8 mouse cellular contexts compared by ENCODE assay signal in the genomic region with DNA sequence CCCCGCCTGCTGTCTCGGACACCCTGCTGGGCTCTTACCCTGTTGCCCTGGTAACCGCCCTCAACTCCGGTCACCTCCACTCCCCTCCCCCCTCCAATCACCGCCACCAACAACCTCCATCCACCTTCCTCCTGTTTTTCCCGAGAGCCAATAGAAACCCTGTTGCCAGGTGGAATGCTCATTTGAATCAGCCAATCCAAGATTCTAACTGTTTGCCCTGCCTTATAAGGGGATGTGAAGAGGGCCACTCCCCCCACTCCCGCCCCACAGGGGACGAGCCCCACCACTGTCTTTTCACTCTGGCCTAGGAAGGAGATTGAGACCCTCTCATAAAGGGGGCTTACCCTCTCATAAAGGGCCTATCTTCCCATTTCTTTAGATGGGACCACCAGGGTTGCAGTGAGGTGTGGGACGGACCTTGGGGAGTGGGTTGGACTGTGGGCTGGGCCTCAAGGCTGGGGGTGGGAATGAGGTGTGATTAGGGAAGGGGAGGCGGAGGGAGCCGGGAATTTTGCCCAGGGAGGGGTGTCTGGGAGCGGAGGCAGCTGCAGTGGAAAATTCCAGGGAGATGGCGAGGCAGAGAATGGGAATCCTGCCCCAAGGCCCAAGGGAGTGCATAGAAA. TPM values are rescaled to one million over a fixed set of nuclear protein-coding genes. Genes with fewer than 3 reads are reported as not detected.
DNase-seq lines count a peak whose midpoint lies in the region; ATAC-seq and TF ChIP-seq lines count a peak whose summit lies in the region.

A gene (minus strand): TSS at position 409 of the 623 bp plus-strand sequence.

- H3K27ac ChIP-seq in forebrain, postnatal 0 days (ENCODE audit: low read depth, low read length), result peak within 1 kb of the TSS; percentile 100
- H3K27ac ChIP-seq in neural tube, embryonic 15.5 days (replicated peaks), result peak within 1 kb of the TSS; percentile 100

- H3K9me3 ChIP-seq in forebrain, postnatal 0 days (ENCODE audit: low read length), result no peaks in the 10 kb centered on the region
- no peaks in the 10 kb centered on the region for H3K9me3 ChIP-seq in neural tube, embryonic 15.5 days (replicated peaks)

- peak; percentile 85 for ATAC-seq in forebrain, postnatal 0 days
- ATAC-seq in neural tube, embryonic 15.5 days (ENCODE audit: low FRiP score), result peak; percentile 85

- peak; percentile 100 for DNase-seq in ES-CJ7 (ENCODE audit: low read depth, low spot score)
- DNase-seq in cerebellum, adult 18-20 months, result peak; percentile 95 to 100
- peak; percentile 95 for DNase-seq in forebrain, postnatal 0 days
- peak; percentile 91 to 93 for DNase-seq in heart, postnatal 36 days
- DNase-seq in layer of hippocampus, adult 18-20 months (ENCODE audit: low spot score in 2 of 2), result peak; percentile 90 to 95
- peak; percentile 97 to 99 for DNase-seq in lung, adult 18-20 months
- peak; percentile 72 for DNase-seq in thymus, postnatal 14 days

- H3K9ac ChIP-seq in forebrain, postnatal 0 days, result peak within 1 kb of the TSS; percentile 100
- peak within 1 kb of the TSS; percentile 100; the same call in 1 of the 2 replicates for H3K9ac ChIP-seq in neural tube, embryonic 15.5 days (replicated peaks)

- peak within 1 kb of the TSS; percentile 100 for H3K4me3 ChIP-seq in forebrain, postnatal 0 days (ENCODE audit: low read depth, low read length)
- peak within 1 kb of the TSS; percentile 95 for H3K4me3 ChIP-seq in neural tube, embryonic 15.5 days (replicated peaks)

- WGBS in forebrain, postnatal 0 days, result 2% methylated on average over 13 of the region's 13 CpGs
- WGBS in neural tube, embryonic 15.5 days, result under 1% methylated on average over 13 of the region's 13 CpGs

- H3K4me2 ChIP-seq in forebrain, postnatal 0 days (ENCODE audit: low read depth), result peak within 1 kb of the TSS; percentile 96
- peak within 1 kb of the TSS; percentile 99 for H3K4me2 ChIP-seq in neural tube, embryonic 15.5 days

- no peak for TF ChIP-seq CTCF in forebrain, postnatal 0 days (IDR thresholded peaks at IDR 0.05; ENCODE audit: low read depth)

- H3K27me3 ChIP-seq in forebrain, postnatal 0 days (ENCODE audit: insufficient read depth, low read length), result no peaks in the 10 kb centered on the region
- H3K27me3 ChIP-seq in neural tube, embryonic 15.5 days (replicated peaks), result no peaks in the 10 kb centered on the region

- intact Hi-C loops in heart, postnatal 36 days (cut with DNase I), result loop anchor here (10.0 kb wide), 1 partner anchor 435 kb away; no protein-coding TSS in a partner anchor

- H3K36me3 ChIP-seq in forebrain, postnatal 0 days (ENCODE audit: insufficient read depth), result peaks cover under 1% of the 10 kb centered on the region; the same call in 1 of the 2 replicates
- H3K36me3 ChIP-seq in neural tube, embryonic 15.5 days, result peaks cover 1% of the 10 kb centered on the region; the same call in 1 of the 2 replicates

- peaks cover 15% of the 10 kb centered on the region; the same call in 1 of the 2 replicates for H3K4me1 ChIP-seq in forebrain, postnatal 0 days (ENCODE audit: insufficient read depth)
- peaks cover 50% of the 10 kb centered on the region for H3K4me1 ChIP-seq in neural tube, embryonic 15.5 days

RNA-seq across cellular contexts. Expression of the gene that starts here (rescaled TPM):
- total RNA-seq in forebrain, postnatal 0 days (2014; rRNA removed), result 722 and 784 TPM in 2 replicates
- 1,090 and 1,099 TPM in 2 replicates for polyA plus RNA-seq in forebrain, postnatal 0 days (2015; fragmentation: Nextera tagmentation; extraction: Ambion mirVana)
- 100 to 1,000 TPM; 192 to 194 TPM for total RNA-seq in heart, postnatal 36 days (2021)
- total RNA-seq in layer of hippocampus, adult 18-20 months (2021), result 1,000 to 10,000 TPM; 1,033 to 1,052 TPM
- polyA plus RNA-seq in neural tube, embryonic 15.5 days (2015; fragmentation: Nextera tagmentation; extraction: Ambion mirVana), result 637 and 745 TPM in 2 replicates

Comparison
In these comparisons a context has a peak if more than half of its experiments do, and no peak if none do; other contexts are left out.
1. Peak in every context shown above with its lines: DNase-seq, ATAC-seq, H3K4me3 ChIP-seq and H3K27ac ChIP-seq.